9 mouse cellular contexts compared by ENCODE assay signal in the genomic region with DNA sequence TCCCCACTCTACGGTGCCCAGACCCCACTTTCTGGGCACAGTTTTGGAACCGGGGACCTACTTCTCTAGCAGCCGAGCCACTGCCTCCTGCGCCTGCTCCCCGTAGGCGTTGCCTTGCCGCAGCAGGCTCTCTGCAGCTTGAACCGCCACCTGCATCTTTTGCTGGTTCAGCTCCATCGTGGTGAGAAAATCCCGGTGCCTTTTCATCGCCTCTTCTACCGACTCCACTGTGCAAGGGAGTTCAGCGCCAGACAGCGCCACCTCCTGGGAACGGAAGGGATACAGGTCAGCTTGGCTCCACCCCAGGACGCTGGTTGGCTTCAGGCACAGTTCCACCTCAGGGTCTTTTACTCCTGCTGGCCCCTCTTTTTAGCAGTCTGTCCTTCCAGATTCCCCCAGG. TPM values are rescaled to one million over a fixed set of nuclear protein-coding genes. Genes with fewer than 3 reads are reported as not detected.
DNase-seq lines count a peak whose midpoint lies in the region; ATAC-seq and TF ChIP-seq lines count a peak whose summit lies in the region.
"Had no signal": no experiment of that assay in that cellular context is flagged by ENCODE, and none has a peak within 500 bp of the region (broad histone marks: within the 10 kb centered on the region; RNA-seq: fewer than 3 reads in every experiment).

No protein-coding gene starts in this region.

- in situ Hi-C loops in CH12.LX (cut with MboI; ENCODE audit: low pct_ligation_motif_present, low pct_unique_long_range_greater_than_20kb, low sequenced_read_pairs): no loop called here

- H3K79me2 ChIP-seq in CH12.LX (replicated peaks; ENCODE audit: control insufficient read depth, extremely low read depth, insufficient read depth, poor library complexity, severe bottlenecking): no peaks in the 10 kb centered on the region

- DNase-seq in 416B (ENCODE audit: low read depth) (peak; percentile 61), CH12.LX (ENCODE audit: extremely low read depth) (peak; percentile 65)
- DNase-seq in frontal cortex, adult 2 months (ENCODE audit: extremely low spot score in 1 of 2, low spot score in 1 of 2): peak; percentile 58 to 86
- DNase-seq in layer of hippocampus, adult 8-10 months (ENCODE audit: low spot score in 2 of 2): peak; percentile 68 to 74
- DNase-seq in lung, postnatal 36 days: peak; percentile 76

- peaks cover 13% of the 10 kb centered on the region for H3K9me3 ChIP-seq in CH12.LX (replicated peaks; ENCODE audit: low read length)

- TF ChIP-seq POLR2A in CH12.LX (IDR thresholded peaks at IDR 0.05; ENCODE audit: low read depth, low read length): no peak
- TF ChIP-seq POLR2A in small intestine, adult 2 months (IDR thresholded peaks at IDR 0.05; ENCODE audit: low read depth, low read length): no peak

- ATAC-seq in cerebellum, adult (ENCODE audit: insufficient number of reproducible peaks, low FRiP score, low TSS enrichment): peak; percentile 49; the same call in 1 of the 2 replicates
- ATAC-seq in activated CD4-positive, CD25-positive, alpha-beta regulatory T cell, adult 4 months: no peak

- peak; percentile 54 for TF ChIP-seq RAD21 in CH12.LX (IDR thresholded peaks at IDR 0.05; ENCODE audit: low read depth, low read length)

- peak overlapping the region; percentile 22 for H3K4me2 ChIP-seq in CH12.LX (ENCODE audit: insufficient read depth, low read depth, poor library complexity, severe bottlenecking)

- WGBS in small intestine, adult 2 months: 10% methylated on average over 16 of the region's 16 CpGs

- no peak overlapping the region for H3K4me3 ChIP-seq in CH12.LX (replicated peaks in 1 of 3; ENCODE audit: low read depth in 2 of 3, low read length in 2 of 3, poor library complexity in 1 of 3)
- H3K4me3 ChIP-seq in small intestine, adult 2 months (ENCODE audit: low read depth, low read length): no peak overlapping the region

- TF ChIP-seq CTCF in CH12.LX (conservative IDR thresholded peaks at IDR 0.05 in 1 of 2, IDR thresholded peaks at IDR 0.05 in 1 of 2; ENCODE audit: low read depth in 2 of 2, low read length in 2 of 2): peak; percentile 45 to 80; a peak in 3 of 4 replicates
- TF ChIP-seq CTCF in small intestine, adult 2 months (IDR thresholded peaks at IDR 0.05; ENCODE audit: extremely low read depth, insufficient read length, insufficient replicate concordance, low read depth, low read length): peak; percentile 65

- H3K36me3 ChIP-seq in CH12.LX (replicated peaks in 1 of 2; ENCODE audit: control insufficient read depth in 1 of 2, insufficient read depth in 1 of 2, low read length in 1 of 2): no peaks in the 10 kb centered on the region
- no peaks in the 10 kb centered on the region for H3K36me3 ChIP-seq in small intestine, adult 2 months (ENCODE audit: control insufficient read depth, insufficient read depth, low read length)

- H3K27me3 ChIP-seq in CH12.LX (replicated peaks): peaks cover 38% of the 10 kb centered on the region
- peaks cover 31% of the 10 kb centered on the region for H3K27me3 ChIP-seq in small intestine, adult 2 months (ENCODE audit: control insufficient read depth, insufficient read depth, low read length)

- dilution Hi-C loops in CH12.LX (cut with MboI; ENCODE audit: extremely low pct_ligation_motif_present, extremely low pct_unique_long_range_greater_than_20kb, low sequenced_read_pairs): no loop called here

- H3K9ac ChIP-seq in CH12.LX (ENCODE audit: insufficient read depth, low read depth): no peak overlapping the region

- H3K27ac ChIP-seq in CH12.LX (ENCODE audit: insufficient read depth, low read depth): no peak overlapping the region
- H3K27ac ChIP-seq in small intestine, adult 2 months (ENCODE audit: insufficient read depth, low read depth, low read length): no peak overlapping the region

- H3K4me1 ChIP-seq in CH12.LX (ENCODE audit: control insufficient read depth in 1 of 2, insufficient read depth in 2 of 2): no peaks in the 10 kb centered on the region
- H3K4me1 ChIP-seq in small intestine, adult 2 months (ENCODE audit: control insufficient read depth, insufficient read depth, insufficient read length, low read length): no peaks in the 10 kb centered on the region

- no peak for TF ChIP-seq EP300 in CH12.LX (IDR thresholded peaks at IDR 0.05; ENCODE audit: low read length)

TF ChIP-seq in CH12.LX, 34 proteins besides CTCF, POLR2A, EP300 and RAD21:
- TF ChIP-seq ZC3H11A (IDR thresholded peaks at IDR 0.05; ENCODE audit: low read depth, low read length): peak; percentile 17; the same call in 1 of the 2 replicates
- peak; percentile 59 for TF ChIP-seq NRF1 (IDR thresholded peaks at IDR 0.05; ENCODE audit: low read depth, low read length)
- no peak for TF ChIP-seq TBP (conservative IDR thresholded peaks at IDR 0.05; ENCODE audit: low read depth, low read length)
- TF ChIP-seq TCF12 (IDR thresholded peaks at IDR 0.05; ENCODE audit: low read depth, low read length): no peak
- TF ChIP-seq SIN3A (IDR thresholded peaks at IDR 0.05; ENCODE audit: low read length): no peak
- TF ChIP-seq SMC3 (IDR thresholded peaks at IDR 0.05; ENCODE audit: low read depth, low read length): peak; percentile 72
- no peak for TF ChIP-seq E2F4 (IDR thresholded peaks at IDR 0.05; ENCODE audit: insufficient replicate concordance, low read depth, low read length)
- TF ChIP-seq GABPA (IDR thresholded peaks at IDR 0.05; ENCODE audit: insufficient replicate concordance, low read depth, low read length): no peak
- TF ChIP-seq USF1 (IDR thresholded peaks at IDR 0.05; ENCODE audit: low read depth, low read length): no peak
- no peak for TF ChIP-seq JUND (conservative IDR thresholded peaks at IDR 0.05; ENCODE audit: low read depth, low read length)
- TF ChIP-seq KAT2A (IDR thresholded peaks at IDR 0.05; ENCODE audit: insufficient replicate concordance, low read length): no peak
- TF ChIP-seq MXI1 (IDR thresholded peaks at IDR 0.05; ENCODE audit: low read depth, low read length): no peak
- no peak for TF ChIP-seq BHLHE40 (IDR thresholded peaks at IDR 0.05; ENCODE audit: low read depth, low read length)
- TF ChIP-seq ETS1 (conservative IDR thresholded peaks at IDR 0.05; ENCODE audit: low read depth, low read length): no peak
- TF ChIP-seq ZKSCAN1 (IDR thresholded peaks at IDR 0.05; ENCODE audit: borderline replicate concordance, low read depth, low read length): no peak
- TF ChIP-seq MAFK (IDR thresholded peaks at IDR 0.05; ENCODE audit: insufficient replicate concordance, low read length): no peak
- no peak for TF ChIP-seq ELF1 (IDR thresholded peaks at IDR 0.05; ENCODE audit: low read depth, low read length)
- TF ChIP-seq MAX (IDR thresholded peaks at IDR 0.05; ENCODE audit: low read length): no peak
- TF ChIP-seq IRF4 (IDR thresholded peaks at IDR 0.05; ENCODE audit: low read depth, low read length): peak; percentile 25; the same call in 1 of the 2 replicates
- TF ChIP-seq CHD2 (IDR thresholded peaks at IDR 0.05; ENCODE audit: low read length): no peak
- no peak for TF ChIP-seq MAZ (IDR thresholded peaks at IDR 0.05; ENCODE audit: low read depth, low read length)
- no peak for TF ChIP-seq ZMIZ1 (IDR thresholded peaks at IDR 0.05; ENCODE audit: low read depth, low read length)
- no peak for TF ChIP-seq USF2 (conservative IDR thresholded peaks at IDR 0.05; ENCODE audit: low read depth, low read length)

RNA-seq across cellular contexts. Expression of a gene that starts 44.8 kb away (rescaled TPM):
- total RNA-seq in CH12.LX (2012; rRNA removed): 0.29 and 0.38 TPM in 2 replicates
- 0.18 and 0.21 TPM in 2 replicates for total RNA-seq in CH12.LX (2014; rRNA removed)
- polyA plus RNA-seq in CH12.LX (2012; ENCODE audit: insufficient read length, low read depth): 0.20 and 0.24 TPM in 2 replicates
- 131 and 135 TPM in 2 replicates for polyA plus RNA-seq in frontal cortex, adult 2 months (2012; rRNA removed)
- total RNA-seq in layer of hippocampus, adult 8-10 months (2022): 100 to 1,000 TPM; 116 to 147 (median 135) TPM
- 0.19 and 0.28 TPM in 2 replicates for polyA plus RNA-seq in small intestine, adult 2 months (2012; rRNA removed)
- polyA plus RNA-seq in activated CD4-positive, CD25-positive, alpha-beta regulatory T cell, adult 4 months (2017; shearing (Covaris generic)): under 1 TPM; 0.16 to 0.37 TPM

RNA-seq across cellular contexts. Expression of a gene that starts 45.1 kb away (rescaled TPM):
- total RNA-seq in CH12.LX (2012; rRNA removed) (6.3 and 9.4 TPM in 2 replicates), CH12.LX (2014; rRNA removed) (2.8 and 4.3 TPM in 2 replicates)
- polyA plus RNA-seq in CH12.LX (2012; ENCODE audit: insufficient read length, low read depth): 5.0 and 7.6 TPM in 2 replicates
- 21.4 and 23.6 TPM in 2 replicates for polyA plus RNA-seq in frontal cortex, adult 2 months (2012; rRNA removed)
- total RNA-seq in layer of hippocampus, adult 8-10 months (2022): 10 to 100 TPM; 14.6 to 21.6 (median 20.1) TPM
- 79.1 and 142 TPM in 2 replicates for polyA plus RNA-seq in small intestine, adult 2 months (2012; rRNA removed)
- 10 to 100 TPM; 13.9 to 16.7 TPM for polyA plus RNA-seq in activated CD4-positive, CD25-positive, alpha-beta regulatory T cell, adult 4 months (2017; shearing (Covaris generic))

RNA-seq across cellular contexts. Expression of a gene that starts 45.5 kb away (rescaled TPM):
- total RNA-seq in CH12.LX (2012; rRNA removed) (1.3 and 1.9 TPM in 2 replicates), CH12.LX (2014; rRNA removed) (0.95 and 2.2 TPM in 2 replicates)
- polyA plus RNA-seq in CH12.LX (2012; ENCODE audit: insufficient read length, low read depth): 1.2 and 2.8 TPM in 2 replicates
- 0.25 TPM in 1 of 2 replicates, not detected in the other for polyA plus RNA-seq in frontal cortex, adult 2 months (2012; rRNA removed)
- total RNA-seq in layer of hippocampus, adult 8-10 months (2022): not detected
- not detected in 2 replicates for polyA plus RNA-seq in small intestine, adult 2 months (2012; rRNA removed)
- 1 to 10 TPM; 1.4 to 3.3 TPM for polyA plus RNA-seq in activated CD4-positive, CD25-positive, alpha-beta regulatory T cell, adult 4 months (2017; shearing (Covaris generic))
- polyA plus RNA-seq: heart, embryonic 14.5 days had no signal

RNA-seq across cellular contexts. Expression of a gene that starts 46.9 kb away (rescaled TPM):
- 26.2 and 30.8 TPM in 2 replicates for total RNA-seq in CH12.LX (2012; rRNA removed)
- total RNA-seq in CH12.LX (2014; rRNA removed): 17.7 and 23.3 TPM in 2 replicates
- 50.0 and 62.8 TPM in 2 replicates for polyA plus RNA-seq in CH12.LX (2012; ENCODE audit: insufficient read length, low read depth)
- 58.4 and 62.8 TPM in 2 replicates for polyA plus RNA-seq in frontal cortex, adult 2 months (2012; rRNA removed)
- 10 to 100 TPM; 29.6 to 49.1 (median 34.1) TPM for total RNA-seq in layer of hippocampus, adult 8-10 months (2022)
- polyA plus RNA-seq in small intestine, adult 2 months (2012; rRNA removed): 62.1 and 115 TPM in 2 replicates
- polyA plus RNA-seq in activated CD4-positive, CD25-positive, alpha-beta regulatory T cell, adult 4 months (2017; shearing (Covaris generic)): 10 to 100 TPM; 48.9 to 66.0 TPM

Comparison
In these comparisons a context has a peak if more than half of its experiments do, and no peak if none do; other contexts are left out.
1. RNA of a gene that starts 44.8 kb away (polyA plus RNA-seq): 131 to 135 TPM in frontal cortex, adult 2 months; 0.16 to 0.37 TPM in activated CD4-positive, CD25-positive, alpha-beta regulatory T cell, adult 4 months, 0.20 to 0.24 TPM in CH12.LX and 0.19 to 0.28 TPM in small intestine, adult 2 months; every median in the first group is over 10 times any median in the second.
2. Peak in every context shown above with its lines, with median percentiles within 50 percentile points of each other: DNase-seq.